Mouse (Mus musculus) MN1 (cell line): Measurements from ENCODE around the gene Cdh4.

Experiments used
- DNase-seq: peaks from one replicate; pipeline ENCODE4 v3.0.0-alpha.2; 2016; ENCODE audit warnings: low spot score

Cdh4 gene

DNA sequence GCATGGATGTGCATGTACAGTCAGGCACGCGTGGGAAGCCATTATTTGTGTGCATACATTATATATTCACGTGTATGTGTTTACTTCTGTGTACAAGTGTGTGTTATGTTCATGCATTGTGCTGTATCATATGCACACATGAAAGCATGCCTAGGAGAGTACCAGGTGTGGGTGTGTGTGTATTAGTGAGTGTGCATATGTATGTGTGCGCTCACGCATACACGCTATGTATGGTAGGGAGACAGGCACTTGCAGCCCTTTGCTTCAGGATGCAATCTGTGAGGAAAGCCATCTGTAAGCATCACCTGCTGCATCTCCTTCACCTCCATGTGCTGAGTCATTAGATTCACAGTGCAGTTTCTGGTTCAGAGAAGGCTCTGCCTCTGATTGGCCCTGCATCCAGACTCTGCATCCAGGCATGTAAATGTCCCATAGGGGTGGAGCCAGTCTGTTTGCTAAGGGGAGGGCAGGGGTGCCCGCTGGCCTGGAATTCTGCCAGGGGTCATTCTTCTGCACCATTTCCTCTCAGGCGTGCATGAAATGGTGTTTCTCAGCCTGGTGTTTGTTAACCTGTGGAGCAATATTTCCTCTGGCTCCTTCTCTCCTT is 25.7 kb downstream of the Cdh4 start:
- no peak for DNase-seq

DNA sequence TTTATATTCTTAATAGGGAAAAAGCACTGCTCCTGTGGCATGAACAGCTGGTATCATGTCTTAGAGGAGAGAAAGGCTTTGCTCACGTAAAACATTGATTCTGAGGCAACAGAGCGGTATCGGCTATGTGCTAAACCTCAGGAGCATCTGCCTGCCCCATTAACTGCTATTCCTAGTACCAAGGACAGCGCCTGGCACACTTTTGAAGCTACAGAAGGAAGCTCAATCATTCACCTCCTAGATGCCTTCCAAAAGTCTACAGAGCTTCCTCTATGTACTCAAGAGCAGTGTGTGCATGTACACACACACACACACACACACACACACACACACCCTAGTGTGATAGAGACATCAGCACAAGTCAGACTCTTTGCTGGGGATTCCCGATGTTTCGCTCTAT is 34.4 kb downstream of the Cdh4 start:
- no peak for DNase-seq

DNA sequence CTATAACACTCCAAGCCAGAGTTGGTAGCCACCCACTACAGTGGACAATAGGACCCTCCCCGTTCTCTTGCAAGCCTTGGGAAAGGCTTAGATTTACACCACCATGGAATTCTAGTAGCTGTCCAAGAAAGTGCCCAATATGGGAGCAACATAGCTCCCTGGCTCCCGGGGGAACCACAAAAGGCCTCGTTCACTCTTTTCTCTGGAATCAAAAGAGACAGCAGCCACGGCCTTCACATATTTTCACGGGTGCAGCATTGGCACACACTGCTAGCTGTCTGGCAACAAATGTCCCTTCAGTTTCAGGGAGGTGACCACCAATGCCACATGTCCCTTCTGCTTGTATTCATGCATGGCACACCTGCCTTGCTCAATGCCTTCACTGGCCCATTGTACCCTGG is 38.6 kb downstream of the Cdh4 start:
- DNase-seq: no peak

DNA sequence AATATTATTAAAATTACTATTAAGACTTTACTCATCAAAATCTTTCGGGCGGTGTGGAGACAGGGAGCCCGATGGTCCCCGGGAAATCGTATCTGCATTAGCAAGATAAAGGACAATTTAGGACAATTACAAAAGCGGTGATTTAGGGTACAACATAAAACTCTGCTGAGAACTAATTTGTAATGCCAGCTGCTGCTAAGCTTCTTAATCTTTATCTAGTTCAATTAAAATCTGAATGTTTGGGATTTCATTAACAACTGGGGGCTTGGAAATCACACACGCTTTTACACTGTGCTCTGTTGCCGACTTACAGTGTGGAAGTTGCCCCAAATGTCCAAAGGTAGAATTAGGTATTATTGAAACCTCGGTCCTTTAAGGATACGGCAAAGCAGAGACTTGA is 39.1 kb downstream of the Cdh4 start:
- DNase-seq: no peak

DNA sequence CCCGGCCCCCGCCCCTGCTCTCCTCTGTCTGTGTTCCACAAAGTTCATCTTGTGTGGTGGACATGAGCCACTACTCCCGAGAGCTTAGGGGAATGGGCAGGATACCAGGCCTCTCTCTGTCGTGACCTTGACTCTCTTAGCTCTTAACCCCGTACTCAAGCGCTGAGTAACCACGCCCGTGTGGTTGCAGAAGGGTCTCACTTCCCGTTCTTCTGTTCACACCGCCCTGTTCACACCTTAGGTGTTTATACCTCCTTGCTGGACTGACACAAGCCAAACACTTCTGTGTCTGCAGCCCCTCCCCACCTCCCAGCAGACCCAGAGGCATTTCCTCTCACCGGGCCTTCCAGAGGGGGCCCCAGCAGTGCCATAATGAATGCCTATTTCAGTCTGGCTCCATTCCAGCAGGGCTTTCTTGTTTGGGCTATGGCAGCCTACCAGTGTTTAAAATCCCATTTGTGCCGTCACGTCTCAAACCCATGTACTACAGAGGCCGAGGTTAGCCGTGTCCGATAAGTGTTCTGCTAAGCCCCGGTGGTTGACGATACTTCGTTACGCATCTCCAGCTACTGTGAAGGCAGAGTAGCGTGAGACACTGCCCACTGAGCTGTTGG is 46.4 kb downstream of the Cdh4 start:
- no peak for DNase-seq

DNA sequence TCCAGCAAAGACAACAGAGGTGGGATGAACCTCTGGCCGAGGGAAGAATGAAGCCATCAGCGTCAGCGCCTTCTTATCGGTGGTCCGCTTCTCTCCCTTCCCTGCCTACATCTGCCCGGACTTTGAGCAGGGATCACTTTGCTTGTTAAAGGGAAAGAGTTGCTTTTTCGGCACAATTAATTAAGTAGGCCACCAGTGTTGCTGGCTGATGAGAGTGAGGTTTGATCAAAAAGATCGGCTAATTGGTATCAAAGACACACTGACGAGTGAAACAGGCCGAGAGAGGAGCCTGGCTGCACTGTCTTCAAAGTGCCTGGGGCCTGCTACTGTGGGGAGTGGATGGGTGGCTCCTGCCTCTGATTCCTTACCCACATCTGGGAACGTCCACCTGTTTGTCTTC is 49.7 kb downstream of the Cdh4 start:
- no peak for DNase-seq

DNA sequence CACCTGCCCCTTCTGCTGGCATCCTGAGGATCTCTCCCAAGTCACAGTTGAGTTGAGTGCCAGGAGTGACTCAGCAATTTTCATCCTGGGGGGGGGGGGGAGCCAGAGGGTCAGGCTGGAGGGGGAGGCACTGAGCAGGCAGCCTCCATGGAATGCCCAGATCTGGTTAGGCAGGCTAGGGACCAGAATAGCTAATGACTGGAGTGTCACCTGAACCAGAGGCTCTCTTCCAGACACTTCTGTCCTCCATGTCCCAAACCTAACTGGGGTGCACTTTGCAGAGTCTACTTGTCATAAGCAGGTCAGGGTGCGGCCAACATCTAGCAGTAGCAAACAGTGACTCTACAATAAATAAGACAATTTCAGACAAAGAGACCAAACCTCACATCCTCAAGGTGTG is 52.0 kb downstream of the Cdh4 start:
- no peak for DNase-seq

DNA sequence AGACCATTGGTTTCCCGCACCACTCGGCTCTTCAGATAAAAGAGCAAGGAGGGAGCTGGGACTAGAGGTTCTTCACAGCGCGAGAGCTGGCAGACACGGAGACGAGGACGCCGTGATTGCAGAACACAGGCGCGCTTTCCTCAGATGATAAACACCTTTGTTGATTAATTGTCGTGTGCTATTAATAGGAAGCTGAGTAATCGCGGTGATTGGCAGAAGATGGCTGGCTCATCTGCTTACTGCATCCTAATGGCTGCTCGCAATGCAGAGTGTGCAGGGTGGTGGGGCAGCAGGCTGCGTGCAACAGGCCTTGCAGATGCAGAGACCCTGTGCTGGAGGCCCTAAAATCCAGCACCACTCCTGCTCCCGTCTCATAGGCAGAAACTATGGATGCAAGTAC is 68.2 kb downstream of the Cdh4 start:
- DNase-seq: no peak

DNA sequence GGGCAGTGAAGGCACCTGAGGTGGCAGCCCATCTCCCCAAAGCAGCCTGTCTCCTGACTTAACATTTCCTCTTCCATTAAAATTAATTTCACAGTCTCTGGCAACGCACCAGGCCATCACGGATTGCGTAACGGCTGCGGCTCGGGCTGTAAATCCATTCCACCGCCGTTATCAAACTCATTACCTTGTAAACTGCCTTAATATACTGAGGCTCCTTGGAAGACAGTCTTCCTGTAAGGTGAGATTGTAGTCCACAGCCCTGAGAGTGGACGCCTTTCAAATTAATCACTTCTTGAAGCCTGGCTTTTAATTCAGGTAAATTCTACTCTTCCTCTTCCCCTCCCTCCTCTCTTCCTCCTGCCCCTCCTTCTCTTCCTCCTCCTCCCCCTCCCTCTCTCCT is 74.3 kb downstream of the Cdh4 start:
- no peak for DNase-seq

DNA sequence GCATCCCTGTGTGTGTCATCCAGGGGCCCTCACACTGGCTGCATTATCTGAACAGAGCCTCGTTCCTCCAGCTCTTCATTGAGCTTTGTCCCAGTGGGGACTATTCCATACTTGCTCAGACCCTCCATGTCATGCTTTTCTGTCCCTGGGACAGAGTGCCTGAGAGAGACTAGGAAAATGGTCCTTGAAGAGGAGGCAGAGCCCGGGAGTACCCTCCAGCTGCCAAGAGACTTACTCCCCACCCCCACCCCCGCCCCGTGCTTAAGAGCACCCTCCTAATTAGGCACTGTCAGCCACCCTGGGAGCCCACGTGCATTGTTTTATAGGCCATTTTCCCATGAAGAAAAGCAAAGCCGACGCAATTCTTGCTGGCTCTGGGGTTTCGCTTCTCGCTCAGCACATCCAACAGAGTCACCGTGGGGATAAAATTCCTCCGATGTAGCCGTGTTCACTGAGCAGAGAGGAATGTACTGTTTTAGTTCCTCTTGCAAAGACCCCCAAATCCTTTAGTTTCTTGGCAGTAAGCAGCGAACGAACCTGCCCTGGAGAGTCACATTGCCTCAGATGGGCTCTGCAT is 76.3 kb downstream of the Cdh4 start:
- no peak for DNase-seq

DNA sequence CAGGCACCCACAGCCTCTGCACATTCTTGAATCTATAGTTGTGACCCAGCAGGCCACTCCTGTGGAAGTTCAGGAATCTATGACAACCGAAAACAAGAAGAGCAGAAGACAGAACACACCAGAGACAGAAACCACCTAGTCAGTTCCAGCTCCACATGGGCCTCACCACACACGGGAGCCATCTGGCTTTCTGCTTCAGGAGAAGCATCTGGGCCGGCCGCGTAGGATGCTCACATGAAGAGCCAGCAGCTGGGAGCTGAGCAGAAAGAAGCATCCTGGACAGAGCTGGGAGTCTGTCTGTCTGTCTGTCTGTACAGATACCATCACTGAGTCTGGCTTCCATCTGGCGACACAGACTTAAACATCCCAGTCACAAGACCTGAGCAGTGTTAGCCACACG is 76.9 kb downstream of the Cdh4 start:
- no peak for DNase-seq

DNA sequence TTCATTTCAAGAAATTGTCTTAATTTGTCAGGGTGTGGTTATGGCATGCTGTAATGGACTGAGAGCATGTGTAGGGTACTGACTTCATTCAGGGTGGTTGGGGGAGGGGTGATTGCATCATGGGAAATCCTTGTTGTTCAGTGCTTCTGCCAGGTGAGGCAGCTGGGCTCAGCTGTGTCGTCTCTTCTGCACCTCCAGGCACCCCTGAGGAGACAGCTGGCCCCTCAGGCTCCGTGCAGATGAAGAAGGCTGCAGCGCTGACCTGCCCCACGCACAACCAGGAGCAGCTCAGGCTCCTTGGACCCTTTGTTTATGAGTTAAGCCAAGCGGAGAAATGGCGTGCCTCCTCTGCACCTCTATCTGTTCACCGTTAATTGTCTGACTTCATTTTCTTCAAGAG is 77.7 kb downstream of the Cdh4 start:
- no peak for DNase-seq

DNA sequence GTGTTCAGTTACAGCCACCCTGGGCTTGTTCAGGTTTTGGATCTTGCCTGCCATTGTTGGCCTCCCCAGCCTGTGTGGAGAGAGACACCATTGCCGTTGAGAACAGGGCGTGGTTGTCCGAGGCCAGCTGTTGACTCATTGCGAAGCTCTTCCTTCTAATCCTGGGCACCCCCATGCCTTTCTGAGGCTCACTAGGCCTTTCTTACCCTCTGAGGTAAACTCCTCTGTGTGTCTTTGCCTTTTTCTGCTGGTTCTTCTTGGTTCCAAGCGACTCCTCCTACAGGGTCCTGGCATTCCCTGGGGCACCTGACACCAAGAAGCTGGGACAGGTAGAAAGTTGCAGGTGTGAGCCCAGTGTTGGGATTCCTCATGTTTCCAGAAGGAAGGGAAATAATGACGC is 78.7 kb downstream of the Cdh4 start:
- DNase-seq: no peak

DNA sequence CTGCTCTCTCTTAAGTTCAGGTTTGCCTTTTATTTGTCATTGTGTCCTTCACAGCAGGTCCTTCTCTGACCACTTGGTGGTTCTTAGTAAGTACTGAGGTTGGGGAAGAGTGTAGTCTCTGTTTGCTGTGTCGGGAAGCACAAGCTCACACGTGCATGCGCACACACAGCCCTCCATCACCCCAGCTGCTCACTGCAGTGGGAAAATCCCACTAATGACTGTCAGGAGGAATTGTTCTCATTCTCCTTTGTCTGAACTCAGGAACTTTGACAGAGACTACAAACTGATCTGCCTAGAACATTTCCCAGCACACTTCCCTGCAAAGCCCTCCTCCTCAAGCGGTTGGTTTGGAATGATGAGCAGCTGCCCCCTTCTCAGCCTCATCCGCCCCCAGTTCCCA is 79.2 kb downstream of the Cdh4 start:
- DNase-seq: no peak

DNA sequence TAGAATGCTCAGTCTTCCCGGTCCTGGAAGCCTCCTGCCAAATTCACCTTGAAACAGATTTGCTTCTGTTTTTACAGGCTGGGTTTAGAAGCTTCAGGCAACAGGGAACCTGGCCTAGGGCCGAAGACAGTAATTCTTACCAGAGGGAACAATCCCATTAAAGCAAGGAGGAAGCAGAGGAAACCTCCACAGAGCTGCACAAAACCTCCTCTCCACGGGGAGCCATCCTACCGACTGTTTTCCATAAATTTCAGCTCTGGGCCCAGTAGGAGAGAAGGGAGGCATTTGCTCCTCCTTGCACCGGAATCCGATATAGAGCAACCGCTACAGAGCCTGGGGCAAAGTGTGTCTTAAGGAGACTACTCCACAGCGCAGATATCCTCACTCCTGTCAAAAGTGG is 79.9 kb downstream of the Cdh4 start:
- DNase-seq: no peak

DNA sequence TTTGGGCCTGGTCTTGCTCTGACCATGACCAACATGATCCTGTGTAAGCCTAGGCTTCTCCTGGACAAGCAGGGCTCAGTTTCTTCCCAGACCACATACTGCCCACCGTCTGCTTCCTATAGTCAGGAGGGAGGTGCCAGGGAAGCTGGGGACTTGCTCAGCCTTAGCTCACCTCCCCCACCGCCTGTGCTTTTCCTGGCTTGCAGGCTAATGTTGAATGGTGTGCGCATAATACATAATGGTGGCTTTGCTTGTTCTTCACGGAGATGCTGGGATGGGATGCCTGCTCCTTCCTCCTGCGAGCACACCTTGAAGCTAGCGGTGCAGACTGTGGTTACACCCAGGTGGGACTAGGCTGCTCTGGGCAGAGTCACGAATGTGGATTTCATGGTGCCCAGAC is 84.7 kb downstream of the Cdh4 start:
- no peak for DNase-seq

DNA sequence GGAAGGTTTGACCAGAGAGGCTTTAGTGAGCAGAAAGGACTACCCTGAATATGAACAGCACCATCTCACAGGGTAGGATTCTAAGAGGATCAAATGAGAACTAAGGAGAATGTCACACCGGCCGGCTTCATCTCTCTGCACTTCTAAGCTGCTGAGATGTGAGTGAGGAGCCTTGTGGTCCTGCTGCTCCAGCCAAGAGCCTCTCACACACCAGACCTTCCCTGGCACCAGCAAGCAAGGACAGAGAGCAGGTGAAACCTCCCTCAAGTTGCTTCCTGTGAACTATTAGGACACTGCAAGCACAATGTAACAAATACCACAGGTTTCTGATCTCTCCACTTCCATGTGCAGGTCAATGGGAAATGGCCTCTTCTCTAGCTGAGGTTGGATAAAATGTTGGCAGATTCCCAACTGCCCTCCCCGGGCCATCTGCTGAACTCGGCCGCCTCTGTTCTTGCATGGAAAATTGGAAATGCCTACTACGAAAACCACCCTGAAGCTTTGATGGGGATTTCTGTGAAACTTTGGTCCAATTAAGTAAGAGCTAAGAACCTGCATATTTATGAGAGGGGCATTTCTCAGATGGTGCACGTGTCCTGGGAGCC is 88.3 kb downstream of the Cdh4 start:
- no peak for DNase-seq

DNA sequence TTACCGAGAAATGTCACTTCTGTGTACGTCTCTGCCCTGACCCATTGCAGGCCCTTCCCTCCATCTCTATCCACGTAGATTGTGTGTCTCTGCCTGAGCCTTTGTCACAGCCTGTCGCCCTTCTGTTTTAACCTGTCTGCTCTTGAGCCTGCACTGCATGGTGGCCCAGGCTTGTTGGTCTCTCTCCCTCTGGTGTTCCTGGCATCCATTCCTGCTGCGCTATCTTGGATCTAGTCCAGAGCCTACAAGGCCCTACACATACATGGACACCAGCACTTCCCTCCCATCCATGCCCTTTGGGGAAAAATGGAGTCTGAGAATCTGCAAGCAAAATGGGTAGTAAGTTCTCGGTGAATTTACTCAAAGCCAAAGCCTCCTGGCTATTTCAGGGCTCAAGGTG is 91.0 kb downstream of the Cdh4 start:
- DNase-seq: no peak

DNA sequence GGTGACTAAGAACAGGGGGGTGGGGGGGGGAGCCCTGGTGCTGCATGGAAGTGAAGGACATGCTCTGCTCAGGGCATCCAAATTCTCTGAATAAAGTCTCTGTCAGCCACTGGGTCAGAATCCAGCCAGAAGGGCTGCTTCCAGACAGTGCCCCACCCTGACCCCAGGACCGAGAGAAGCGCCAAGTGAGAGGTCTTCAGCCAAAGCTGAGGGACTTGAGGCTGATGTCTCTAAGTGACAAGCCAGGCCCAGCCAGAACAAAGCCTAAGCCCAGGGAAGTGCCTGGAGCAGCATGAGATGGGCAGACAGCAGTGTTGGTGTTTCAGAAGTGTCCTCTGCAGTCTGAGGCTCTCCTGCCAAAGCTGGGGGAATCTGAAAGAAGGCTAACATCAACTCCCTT is 91.7 kb downstream of the Cdh4 start:
- DNase-seq: no peak

DNA sequence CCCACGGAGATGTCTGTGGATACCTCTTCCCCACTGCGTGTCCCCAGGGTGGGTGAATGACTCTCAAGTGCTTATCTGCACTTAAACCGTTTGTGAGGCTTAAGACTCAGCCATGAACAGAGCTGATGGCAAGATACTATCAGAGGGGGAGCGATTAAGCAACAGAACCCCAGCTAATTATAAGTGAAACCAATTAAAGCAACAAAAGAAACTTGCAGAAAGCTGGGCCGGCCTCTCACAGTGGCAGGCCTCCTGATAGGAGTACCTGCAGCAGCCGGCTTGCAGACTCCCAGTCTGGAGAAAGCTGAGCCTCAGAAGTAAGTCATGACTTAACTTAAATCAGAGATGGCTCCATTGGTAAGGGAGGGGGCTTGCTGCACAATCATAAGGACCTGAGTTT is 93.0 kb downstream of the Cdh4 start:
- no peak for DNase-seq

DNA sequence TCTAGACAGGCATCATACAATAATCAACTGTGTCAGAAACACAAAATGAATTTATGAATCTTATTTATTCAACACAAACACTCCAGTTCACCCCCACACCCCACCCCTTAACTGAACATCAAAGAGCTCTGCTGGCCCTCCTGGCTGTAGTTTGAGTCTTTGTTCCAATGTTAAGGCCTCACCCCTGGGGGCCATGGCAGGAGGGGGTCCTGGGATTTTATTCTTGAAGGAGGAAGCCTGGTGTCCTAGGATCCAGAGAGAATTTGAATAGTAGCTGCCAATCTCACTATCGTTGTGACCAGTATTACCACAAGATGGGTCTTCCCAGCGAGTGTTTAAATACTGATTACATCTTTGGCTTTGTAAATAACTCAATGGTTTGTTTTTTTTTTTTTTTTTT is 94.5 kb downstream of the Cdh4 start:
- DNase-seq: no peak

DNA sequence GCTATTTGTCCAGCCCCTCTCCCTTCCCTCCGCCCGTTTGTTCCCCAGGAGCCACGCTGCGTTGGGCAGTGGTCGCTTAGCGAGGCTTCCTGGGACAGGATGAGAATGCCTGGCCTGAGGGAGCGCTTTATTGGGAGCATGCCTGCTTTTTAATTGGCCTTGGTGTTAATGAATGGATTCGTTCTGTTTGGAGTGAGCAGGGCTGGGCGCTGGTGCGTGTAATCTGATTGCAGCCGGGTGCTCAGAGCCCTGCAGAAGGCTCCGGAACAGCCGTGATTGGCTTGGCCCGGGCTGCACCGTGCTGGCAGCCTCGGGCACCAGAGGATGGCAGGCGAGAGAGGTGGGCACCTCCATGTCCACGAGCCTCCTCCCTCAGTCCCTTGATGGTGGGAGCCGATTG is 95.2 kb downstream of the Cdh4 start:
- no peak for DNase-seq

DNA sequence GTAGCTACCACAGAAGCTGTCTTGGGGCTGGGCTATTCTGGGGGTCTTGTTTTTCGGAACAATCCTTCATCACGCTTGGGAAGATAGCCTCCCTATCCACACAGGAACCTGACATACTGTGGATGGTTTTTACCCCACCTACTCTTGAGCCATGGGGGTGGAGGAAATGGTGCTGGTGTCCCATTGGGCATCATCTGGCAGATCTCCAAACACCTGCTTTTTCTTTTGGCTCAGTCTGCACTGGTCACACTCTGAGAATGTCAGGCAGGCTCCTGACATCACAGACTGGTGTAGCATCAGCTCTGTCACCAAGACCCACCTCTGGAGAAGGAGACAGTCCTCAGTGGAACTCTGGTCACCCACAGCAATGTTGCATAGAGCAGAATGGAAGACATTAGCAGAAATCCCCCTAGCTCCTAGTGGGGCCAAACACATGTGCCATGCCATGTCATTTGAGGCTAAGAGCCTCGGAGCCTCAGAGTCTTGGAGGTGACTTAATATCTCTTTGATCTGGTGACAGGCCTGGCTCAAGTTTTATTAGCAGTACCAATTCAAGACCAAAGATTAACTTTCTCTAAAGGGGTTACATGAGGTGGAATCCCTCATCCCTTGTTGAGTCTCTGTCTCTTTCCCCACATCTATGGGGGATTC is 95.7 kb downstream of the Cdh4 start:
- no peak for DNase-seq
